Mouse (Mus musculus): ENCODE measurements around the gene Gpr143. TPM values are rescaled to one million over a fixed set of nuclear protein-coding genes. Genes with fewer than 3 reads are reported as not detected.
"Not testable (repeated sequence)": the region's sequence is repeated elsewhere in the genome, so short reads cannot be mapped to it uniquely, and the experiment has no call there.

The Gpr143 gene
- polyA plus RNA-seq, 1 experiment, result 0.51 TPM

DNA sequence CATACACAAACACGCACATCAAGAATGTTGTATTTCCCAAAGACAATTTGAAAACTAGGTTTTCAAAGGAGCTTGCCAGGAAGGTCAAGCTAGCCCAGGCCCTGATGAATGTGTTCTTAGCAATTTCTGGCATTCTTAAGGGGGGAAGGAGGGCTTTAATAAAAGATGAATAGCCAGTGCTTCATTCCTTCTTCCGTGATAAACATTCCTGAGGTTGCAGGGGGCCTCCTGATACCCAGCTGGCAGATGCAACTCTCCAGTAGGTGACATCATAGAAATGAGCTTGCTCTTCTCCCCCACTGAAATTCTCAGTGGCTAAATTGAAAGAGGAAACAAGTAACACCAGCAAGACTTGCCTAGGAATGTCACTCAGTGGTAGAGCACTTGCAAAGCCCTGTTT lies 17.6 kb upstream of the Gpr143 start:
- no peak overlapping the region for H3K4me3 ChIP-seq (replicated peaks; ENCODE audit: extremely low read depth, low read depth, low read length)
- TF ChIP-seq POLR2A (IDR thresholded peaks at IDR 0.05; ENCODE audit: borderline replicate concordance, extremely low read depth, low read depth, low read length) (no peak), CTCF (IDR thresholded peaks at IDR 0.05; ENCODE audit: insufficient read depth, low read length) (no peak)
- 40% methylated on average over 2 of the region's 2 CpGs for WGBS
- no peak for DNase-seq
- H3K4me1 ChIP-seq (ENCODE audit: control insufficient read depth, insufficient read depth, low read length), result no peaks in the 10 kb centered on the region; the same call in none of the 2 replicates

DNA sequence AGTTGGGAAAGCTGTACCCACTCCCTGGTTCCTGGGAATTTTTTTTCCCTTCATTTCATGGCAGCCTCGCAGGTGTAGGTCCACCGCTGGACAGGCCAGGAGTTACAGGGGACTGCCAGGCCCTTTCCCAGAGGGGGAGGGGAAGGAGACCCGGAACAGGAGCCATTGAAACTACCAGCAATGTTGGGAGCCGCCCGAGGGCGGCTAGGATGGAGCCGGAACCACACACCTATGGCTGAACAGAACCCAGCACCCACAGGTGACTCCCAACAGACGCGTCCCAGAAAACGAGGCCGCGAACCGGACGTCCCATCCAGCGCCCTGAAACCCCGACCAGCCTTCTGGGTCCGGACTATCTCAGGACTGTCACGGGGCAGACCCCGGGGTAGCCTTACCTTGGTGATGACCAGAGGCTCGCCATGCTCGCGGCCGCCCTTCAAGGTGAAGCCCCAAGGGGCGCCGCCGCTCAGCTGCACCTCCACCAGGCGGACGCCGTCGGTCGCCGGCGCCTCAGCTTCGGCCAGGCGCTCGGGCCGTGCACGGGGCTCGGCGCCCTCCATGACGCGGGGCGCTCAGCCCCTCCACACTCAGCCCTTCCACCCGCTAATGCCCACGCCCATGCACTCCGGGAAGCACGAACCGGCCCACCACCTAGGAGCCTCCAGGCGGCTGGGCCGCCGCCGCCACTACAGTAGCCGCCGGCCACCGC lies 12.7 kb upstream of the Gpr143 start, which contains the start of gene Shroom2:
TSS of gene Shroom2 (minus strand) at position 575 of the 709 bp plus-strand sequence.
- no peak for DNase-seq
- TF ChIP-seq POLR2A (IDR thresholded peaks at IDR 0.05; ENCODE audit: borderline replicate concordance, extremely low read depth, low read depth, low read length), result no peak
- no peak for TF ChIP-seq CTCF (IDR thresholded peaks at IDR 0.05; ENCODE audit: insufficient read depth, low read length)
- H3K4me3 ChIP-seq (replicated peaks; ENCODE audit: extremely low read depth, low read depth, low read length), result peak within 1 kb of the TSS; percentile 76
- no peaks in the 10 kb centered on the region; the same call in none of the 2 replicates for H3K4me1 ChIP-seq (ENCODE audit: control insufficient read depth, insufficient read depth, low read length)
- 25% methylated on average over 52 of the region's 55 CpGs for WGBS

DNA sequence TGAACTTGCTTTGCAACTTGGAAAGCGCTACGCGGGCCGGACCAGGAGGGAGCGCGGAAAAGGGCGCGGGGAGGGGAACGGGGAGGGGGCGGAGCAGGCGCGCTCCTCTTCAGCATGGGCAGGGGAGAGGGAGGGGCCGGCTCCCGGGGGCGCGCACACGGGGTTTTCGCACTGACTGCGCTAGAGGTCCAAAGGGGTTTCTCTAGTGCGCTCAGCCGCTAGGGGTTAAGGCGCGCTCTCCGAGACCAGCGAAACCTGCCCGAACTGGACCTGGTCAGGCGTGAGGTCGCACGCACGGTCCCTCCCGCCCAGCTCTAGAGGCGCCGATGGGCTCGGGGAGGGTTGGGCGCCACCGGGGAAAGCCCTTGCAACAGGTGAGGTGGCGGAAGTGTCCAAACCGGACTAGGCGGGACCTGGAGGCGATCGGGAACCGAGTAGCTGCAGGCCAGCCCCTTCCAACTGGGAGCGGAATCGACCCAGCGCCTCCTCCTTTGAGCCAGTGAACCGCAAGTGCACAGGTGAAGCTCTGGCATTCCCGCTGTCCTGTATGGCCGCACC lies 12.0 kb upstream of the Gpr143 start:
- 20% methylated on average over 45 of the region's 48 CpGs for WGBS
- TF ChIP-seq CTCF (IDR thresholded peaks at IDR 0.05; ENCODE audit: insufficient read depth, low read length) (no peak), POLR2A (IDR thresholded peaks at IDR 0.05; ENCODE audit: borderline replicate concordance, extremely low read depth, low read depth, low read length) (peak; percentile 34; the same call in 1 of the 2 replicates)
- Histone ChIP-seq H3K4me3 (replicated peaks; ENCODE audit: extremely low read depth, low read depth, low read length) (peak overlapping the region; percentile 76), H3K4me1 (ENCODE audit: control insufficient read depth, insufficient read depth, low read length) (no peaks in the 10 kb centered on the region; the same call in 1 of the 2 replicates)
- peak; percentile 60 for DNase-seq

DNA sequence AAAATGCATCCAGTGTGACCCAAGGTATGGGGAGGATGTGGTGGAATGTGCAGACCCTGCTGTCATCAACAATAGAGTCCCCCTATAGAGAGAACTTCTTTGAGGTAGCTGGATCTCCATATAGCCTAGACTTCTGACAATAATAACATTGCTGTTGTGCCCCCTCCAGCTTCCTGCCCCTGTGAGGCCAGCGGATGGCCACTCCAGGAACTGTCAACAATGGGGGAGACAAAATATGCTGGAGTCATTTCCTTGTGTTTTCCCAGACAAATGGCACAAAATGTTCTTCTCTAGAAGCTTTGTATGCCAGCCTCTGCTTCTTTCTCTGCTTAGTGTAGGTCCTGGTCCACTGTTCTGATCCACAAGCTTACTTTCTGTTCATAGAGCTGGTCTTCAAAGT lies 6.4 kb downstream of the Gpr143 start:
- no peaks in the 10 kb centered on the region; the same call in 1 of the 2 replicates for H3K4me1 ChIP-seq (ENCODE audit: control insufficient read depth, insufficient read depth, low read length)
- TF ChIP-seq POLR2A (IDR thresholded peaks at IDR 0.05; ENCODE audit: borderline replicate concordance, extremely low read depth, low read depth, low read length), result no peak
- H3K4me3 ChIP-seq (replicated peaks; ENCODE audit: extremely low read depth, low read depth, low read length), result no peak overlapping the region
- DNase-seq, result no peak
- WGBS, result 67% methylated on average over 1 of the region's 1 CpGs

DNA sequence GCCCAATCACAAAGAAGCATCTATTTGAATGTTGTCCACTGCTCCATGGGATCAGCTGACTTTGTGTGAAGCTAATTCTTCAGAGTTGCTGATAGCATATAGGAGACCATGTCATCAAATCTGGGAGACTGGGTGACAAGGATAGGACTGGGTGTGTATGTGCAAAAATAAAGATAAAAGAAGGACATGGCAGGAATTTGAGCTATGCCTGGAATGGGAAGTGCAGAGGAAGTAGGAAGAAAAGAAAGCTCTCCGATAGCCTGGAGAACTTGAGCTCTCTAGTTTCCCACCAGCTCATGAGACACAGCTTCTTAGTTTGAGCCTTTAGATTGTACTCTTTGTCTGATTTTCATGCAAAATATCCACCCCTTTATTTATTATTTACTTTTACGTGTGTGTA lies 6.9 kb downstream of the Gpr143 start:
- Histone ChIP-seq H3K4me1 (ENCODE audit: control insufficient read depth, insufficient read depth, low read length) (no peaks in the 10 kb centered on the region; the same call in 1 of the 2 replicates), H3K4me3 (replicated peaks; ENCODE audit: extremely low read depth, low read depth, low read length) (no peak overlapping the region)
- TF ChIP-seq POLR2A (IDR thresholded peaks at IDR 0.05; ENCODE audit: borderline replicate concordance, extremely low read depth, low read depth, low read length) (no peak), CTCF (IDR thresholded peaks at IDR 0.05; ENCODE audit: insufficient read depth, low read length) (no peak)
- DNase-seq, result no peak
- WGBS, result 58% methylated on average over 2 of the region's 2 CpGs

DNA sequence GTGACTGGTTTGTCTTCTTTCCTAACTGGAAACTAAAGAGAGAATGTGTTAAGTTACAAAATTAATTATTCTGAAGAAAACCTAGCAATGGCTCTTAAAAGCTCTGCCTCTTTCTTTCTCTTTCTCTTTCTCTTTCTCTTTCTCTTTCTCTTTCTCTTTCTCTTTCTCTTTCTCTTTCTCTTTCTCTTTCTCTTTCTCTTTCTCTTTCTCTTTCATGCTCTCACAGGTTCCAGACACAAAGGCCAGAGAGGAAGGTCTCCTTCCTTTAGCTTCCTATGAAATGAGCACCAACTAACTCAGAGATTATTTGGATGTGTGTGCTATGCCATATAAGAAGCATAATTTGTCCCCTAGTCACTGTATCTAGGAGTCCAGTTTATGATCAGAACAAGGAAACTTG lies 23.6 kb downstream of the Gpr143 start:
- TF ChIP-seq CTCF (IDR thresholded peaks at IDR 0.05; ENCODE audit: insufficient read depth, low read length) (no peak), POLR2A (IDR thresholded peaks at IDR 0.05; ENCODE audit: borderline replicate concordance, extremely low read depth, low read depth, low read length) (no peak)
- DNase-seq, result no peak
- H3K4me3 ChIP-seq (replicated peaks; ENCODE audit: extremely low read depth, low read depth, low read length), result no peak overlapping the region
- H3K4me1 ChIP-seq (ENCODE audit: control insufficient read depth, insufficient read depth, low read length), result no peaks in the 10 kb centered on the region

DNA sequence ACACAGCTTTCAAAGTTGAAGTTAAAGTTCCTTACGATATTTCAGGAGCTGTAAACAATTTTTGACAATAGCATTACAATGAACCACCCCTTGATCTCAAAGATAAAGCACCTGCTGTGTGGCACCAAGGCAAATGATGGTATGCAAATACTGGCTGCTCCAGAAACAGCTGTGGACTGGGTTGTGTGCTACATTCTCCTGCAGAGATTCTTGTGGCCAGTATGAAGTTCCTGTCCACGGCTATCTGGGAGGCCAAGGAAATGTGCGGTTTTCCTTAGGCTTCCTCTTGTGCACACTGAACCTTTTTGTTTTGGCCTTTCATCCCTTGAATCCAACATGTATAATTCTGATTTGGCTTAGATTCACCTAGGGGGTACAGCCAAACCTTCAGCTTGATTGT lies 31.6 kb downstream of the Gpr143 start:
- WGBS, result 51% methylated on average over 3 of the region's 3 CpGs
- no peak for DNase-seq
- Histone ChIP-seq H3K4me1 (ENCODE audit: control insufficient read depth, insufficient read depth, low read length) (no peaks in the 10 kb centered on the region), H3K4me3 (replicated peaks; ENCODE audit: extremely low read depth, low read depth, low read length) (no peak overlapping the region)
- no peak for TF ChIP-seq CTCF (IDR thresholded peaks at IDR 0.05; ENCODE audit: insufficient read depth, low read length)
- TF ChIP-seq POLR2A (IDR thresholded peaks at IDR 0.05; ENCODE audit: borderline replicate concordance, extremely low read depth, low read depth, low read length), result no peak

DNA sequence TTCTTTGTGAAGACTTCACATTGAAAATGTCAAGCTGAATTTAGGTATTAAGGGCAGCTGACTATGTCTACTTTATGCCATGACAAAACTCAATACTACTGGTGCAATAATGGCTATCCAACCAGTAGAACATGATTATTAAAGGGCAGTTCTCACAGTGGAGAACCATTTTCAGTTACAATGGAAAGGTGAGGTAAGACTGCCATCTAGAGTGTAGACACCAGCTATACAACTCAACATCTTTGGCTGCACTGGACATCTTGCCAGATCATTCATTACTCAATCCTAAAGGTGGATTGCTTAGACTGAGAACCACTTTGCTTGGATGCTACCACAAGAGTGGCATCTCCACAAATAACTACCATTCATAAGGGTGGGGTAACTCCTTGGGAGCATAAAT lies 37.3 kb downstream of the Gpr143 start:
- no peak for DNase-seq
- Histone ChIP-seq H3K4me1 (ENCODE audit: control insufficient read depth, insufficient read depth, low read length) (no peaks in the 10 kb centered on the region), H3K4me3 (replicated peaks; ENCODE audit: extremely low read depth, low read depth, low read length) (no peak overlapping the region)
- TF ChIP-seq CTCF (IDR thresholded peaks at IDR 0.05; ENCODE audit: insufficient read depth, low read length), result peak; percentile 38; the same call in 1 of the 2 replicates
- no peak for TF ChIP-seq POLR2A (IDR thresholded peaks at IDR 0.05; ENCODE audit: borderline replicate concordance, extremely low read depth, low read depth, low read length)

DNA sequence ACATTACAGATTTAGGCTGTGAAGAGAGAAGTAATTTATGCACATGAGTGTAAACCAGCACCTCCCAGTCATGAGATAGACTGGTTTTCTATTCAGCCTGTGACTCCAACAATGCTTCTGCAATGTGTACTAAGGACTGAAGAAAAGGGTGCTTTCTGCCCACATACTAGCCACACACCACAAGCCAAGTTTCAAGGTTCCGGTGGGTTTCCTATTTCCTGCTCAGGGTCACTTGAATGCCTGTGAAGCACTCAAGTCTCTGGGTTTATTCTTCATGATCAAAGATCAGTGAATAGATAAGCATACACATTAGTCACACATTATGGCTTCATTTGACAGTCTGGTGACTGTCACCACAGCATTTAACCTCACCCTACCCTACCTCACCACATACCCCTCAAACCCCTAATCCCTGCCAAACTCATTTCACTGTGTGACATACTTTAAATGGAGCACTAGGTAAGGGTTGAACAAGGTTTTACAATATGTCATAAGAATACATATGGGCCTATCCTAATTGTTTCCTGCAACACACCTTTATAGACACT lies 49.4 kb downstream of the Gpr143 start:
- DNase-seq; H3K4me1 ChIP-seq (ENCODE audit: control insufficient read depth, insufficient read depth, low read length); H3K4me3 ChIP-seq (replicated peaks; ENCODE audit: extremely low read depth, low read depth, low read length): not testable (repeated sequence)
- no CpG with 5 or more reads among the region's 1 CpGs for WGBS

DNA sequence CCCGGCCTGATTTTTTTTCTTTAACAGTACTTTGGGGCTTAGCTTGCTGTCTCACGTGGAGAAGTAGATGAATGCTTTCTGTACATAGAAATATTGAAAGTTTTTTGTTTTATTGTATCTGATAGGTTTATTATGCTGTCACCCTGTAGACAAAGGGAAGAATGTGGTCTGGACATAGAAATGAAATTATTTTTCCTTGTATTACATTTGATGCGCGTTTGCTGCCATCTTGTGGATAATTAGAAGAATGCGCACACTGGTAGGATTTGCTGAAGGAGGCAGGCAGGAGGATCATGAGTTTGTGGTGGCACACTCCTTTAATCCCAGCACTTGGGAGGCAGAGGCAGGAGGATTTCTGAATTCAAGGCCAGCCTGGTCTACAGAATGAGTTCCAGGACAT lies 53.2 kb downstream of the Gpr143 start:
- not testable (repeated sequence) for H3K4me1 ChIP-seq (ENCODE audit: control insufficient read depth, insufficient read depth, low read length); H3K4me3 ChIP-seq (replicated peaks; ENCODE audit: extremely low read depth, low read depth, low read length); DNase-seq
- TF ChIP-seq CTCF (IDR thresholded peaks at IDR 0.05; ENCODE audit: insufficient read depth, low read length), result 0 out of 2 replicates have a peak, but pooled peaks have one; percentile 13
- WGBS, result 29% methylated on average over 5 of the region's 5 CpGs

Measured in lung, adult 2 months (tissue).